Mouse (Mus musculus): ENCODE results near the gene Eif6.

- no peak for TF ChIP-seq GATA1 (IDR thresholded peaks at IDR 0.05; ENCODE audit: borderline replicate concordance, low read length)
- TF ChIP-seq FLI1 (IDR thresholded peaks at IDR 0.05; ENCODE audit: low read length), result no peak
Observed at GRCm38 (mm10) chr2:155792899-155793298, 33.8 kb downstream of the Eif6 start.

All from megakaryocyte, embryonic 14.5 days (primary cell).